Mouse (Mus musculus) ES-Bruce4 (cell line): Measurements from ENCODE around the gene Ankrd40.

ENCODE experiments used
- CTCF ChIP-seq: IDR thresholded peaks from one replicate; pipeline ENCODE4 v1.8.1; 2011; ENCODE audit warnings: low read depth, low read length
- EP300 ChIP-seq: IDR thresholded peaks from 2 replicates; pipeline ENCODE4 v1.6.1; 2011; ENCODE audit warnings: low read depth, low read length; ENCODE audit not compliant: insufficient read depth
- POLR2A ChIP-seq: IDR thresholded peaks from one replicate; pipeline ENCODE4 v1.8.1; 2011; ENCODE audit warnings: low read length; ENCODE audit not compliant: insufficient read depth

- TF ChIP-seq EP300 (no peak), POLR2A (no peak), CTCF (no peak)
These were observed 63.0 kb downstream of the Ankrd40 start for GRCm38 (mm10) chr11:94390825-94391224.
